Mouse (Mus musculus) G1E (cell line): Measurements from ENCODE around the gene Eefsec.

ENCODE experiments used
- CTCF ChIP-seq: IDR thresholded peaks from 2 replicates; pipeline ENCODE4 v1.5.1; 2012; ENCODE audit warnings: low read depth, low read length, inconsistent platforms, mixed read lengths
- GATA1 ChIP-seq: IDR thresholded peaks from 2 replicates; pipeline ENCODE4 v1.6.1; 2012; ENCODE audit warnings: borderline replicate concordance, low read length, inconsistent platforms, mixed read lengths
- GATA2 ChIP-seq: IDR thresholded peaks from 2 replicates; pipeline ENCODE4 v1.6.1; 2012; ENCODE audit warnings: low read depth, low read length, inconsistent platforms, borderline replicate concordance

- no peak for TF ChIP-seq GATA2
- no peak for TF ChIP-seq CTCF
- no peak for TF ChIP-seq GATA1
These were observed 57.4 kb downstream of the Eefsec start for GRCm38 (mm10) chr6:88388946-88389345.
